Mouse (Mus musculus) heart, postnatal 10 days (tissue): ENCODE results near the gene Kcnq4. TPM values are rescaled to one million over a fixed set of nuclear protein-coding genes. Genes with fewer than 3 reads are reported as not detected.

Experiments
- microRNA-seq, 2 experiments: library from miRNA; unstranded; fragments of <30 nt; microRNA quantifications; one replicate each; pipeline ENCODE4 v1.2.0; 2022
- total RNA-seq, 2 experiments: library from RNA; stranded (reverse); gene quantifications; 2 replicates each; pipeline ENCODE4 v1.2.3; 2021

The Kcnq4 gene
- total RNA-seq, 2 experiments from 2014 or later = 3.3 to 3.5 TPM

Small RNAs within 50 kb of the gene (microRNA-seq; reads per million reads assigned to microRNA genes)
- 349 to 497 reads per million in 2 experiments for gene Mir30c-1
- gene Mir30e = 0 reads per million in 2 experiments
- gene Mir30f = 0 reads per million in 2 experiments

Other genes starting within 250 kb of the Kcnq4 start
- gene Slfnl1, start 216.4 kb downstream of the Kcnq4 start, total RNA-seq = under 1 TPM in 1 of 2 experiments, not detected in 1; 0.29 TPM
- gene Ctps, start 178.3 kb downstream of the Kcnq4 start, total RNA-seq = 10 to 100 TPM; 44.2 to 66.0 TPM
- not detected for gene Gm8439, start 159.9 kb downstream of the Kcnq4 start, total RNA-seq
- gene Cited4, start 82.0 kb downstream of the Kcnq4 start, total RNA-seq = 10 to 100 TPM; 76.0 to 81.5 TPM
- gene Nfyc, start 83.0 kb upstream of the Kcnq4 start, total RNA-seq = 10 to 100 TPM; 75.4 to 78.0 TPM
- under 1 TPM; 0.10 to 0.17 TPM for gene Rims3, start 106.2 kb upstream of the Kcnq4 start, total RNA-seq
- gene Exo5, start 176.4 kb upstream of the Kcnq4 start, total RNA-seq = 1 to 10 TPM; 4.2 to 5.4 TPM
- gene Zfp69, start 203.1 kb upstream of the Kcnq4 start, total RNA-seq = 1 to 10 TPM; 4.1 to 4.6 TPM